Mouse (Mus musculus): ENCODE data around the gene Myoz1. TPM values are rescaled to one million over a fixed set of nuclear protein-coding genes. Genes with fewer than 3 reads are reported as not detected.
"Not testable (repeated sequence)": the region's sequence is repeated elsewhere in the genome, so short reads cannot be mapped to it uniquely, and the experiment has no call there.

Myoz1 gene
- total and polyA plus RNA-seq, 2 experiments from 2014 or later: 0.30 to 0.57 TPM

GRCm38 (mm10) chr14:20639918-20640619 lies 16.3 kb downstream of the Myoz1 start:
- peak overlapping the region; percentile 83 for H3K4me3 ChIP-seq (ENCODE audit: low read depth, low read length)
- H3K4me2 ChIP-seq (ENCODE audit: low read depth): peak overlapping the region; percentile 86
- DNase-seq: peak; percentile 24
- H3K27me3 ChIP-seq (ENCODE audit: insufficient read depth, low read length): no peaks in the 10 kb centered on the region
- WGBS: 2% methylated on average over 16 of the region's 16 CpGs
- H3K36me3 ChIP-seq (ENCODE audit: insufficient read depth): no peaks in the 10 kb centered on the region
- H3K4me1 ChIP-seq (ENCODE audit: insufficient read depth): no peaks in the 10 kb centered on the region
- H3K9me3 ChIP-seq (ENCODE audit: low read length): no peaks in the 10 kb centered on the region
- peak overlapping the region; percentile 79 for H3K9ac ChIP-seq
- H3K27ac ChIP-seq (ENCODE audit: low read depth, low read length): peak overlapping the region; percentile 92
- TF ChIP-seq CTCF (IDR thresholded peaks at IDR 0.05; ENCODE audit: low read depth): no peak
- peak; percentile 46 for ATAC-seq

GRCm38 (mm10) chr14:20638702-20639101 lies 17.6 kb downstream of the Myoz1 start:
- WGBS: 89% methylated on average over 6 of the region's 6 CpGs
- H3K4me2 ChIP-seq (ENCODE audit: low read depth): no peak overlapping the region
- H3K27ac ChIP-seq (ENCODE audit: low read depth, low read length): no peak overlapping the region
- no peak for TF ChIP-seq CTCF (IDR thresholded peaks at IDR 0.05; ENCODE audit: low read depth)
- no peaks in the 10 kb centered on the region for H3K9me3 ChIP-seq (ENCODE audit: low read length)
- no peaks in the 10 kb centered on the region for H3K4me1 ChIP-seq (ENCODE audit: insufficient read depth)
- no peaks in the 10 kb centered on the region for H3K36me3 ChIP-seq (ENCODE audit: insufficient read depth)
- H3K27me3 ChIP-seq (ENCODE audit: insufficient read depth, low read length): no peaks in the 10 kb centered on the region
- no peak for DNase-seq
- no peak for ATAC-seq
- H3K4me3 ChIP-seq (ENCODE audit: low read depth, low read length): no peak overlapping the region
- H3K9ac ChIP-seq: no peak overlapping the region

GRCm38 (mm10) chr14:20637818-20638574 lies 18.3 kb downstream of the Myoz1 start:
- no peak overlapping the region for H3K27ac ChIP-seq (ENCODE audit: low read depth, low read length)
- no peaks in the 10 kb centered on the region for H3K4me1 ChIP-seq (ENCODE audit: insufficient read depth)
- no peak for ATAC-seq
- H3K4me3 ChIP-seq (ENCODE audit: low read depth, low read length): no peak overlapping the region
- TF ChIP-seq CTCF (IDR thresholded peaks at IDR 0.05; ENCODE audit: low read depth): no peak
- no peaks in the 10 kb centered on the region for H3K27me3 ChIP-seq (ENCODE audit: insufficient read depth, low read length)
- WGBS: 87% methylated on average over 2 of the region's 2 CpGs
- H3K36me3 ChIP-seq (ENCODE audit: insufficient read depth): no peaks in the 10 kb centered on the region
- H3K4me2 ChIP-seq (ENCODE audit: low read depth): no peak overlapping the region
- no peaks in the 10 kb centered on the region for H3K9me3 ChIP-seq (ENCODE audit: low read length)
- DNase-seq: no peak
- no peak overlapping the region for H3K9ac ChIP-seq

- not testable (repeated sequence) for H3K9ac ChIP-seq; DNase-seq; H3K36me3 ChIP-seq (ENCODE audit: insufficient read depth); H3K4me1 ChIP-seq (ENCODE audit: insufficient read depth); H3K27me3 ChIP-seq (ENCODE audit: insufficient read depth, low read length); ATAC-seq; H3K4me3 ChIP-seq (ENCODE audit: low read depth, low read length); H3K9me3 ChIP-seq (ENCODE audit: low read length); H3K27ac ChIP-seq (ENCODE audit: low read depth, low read length); H3K4me2 ChIP-seq (ENCODE audit: low read depth)
- WGBS: 97% methylated on average over 3 of the region's 3 CpGs
These were observed 19.4 kb downstream of the Myoz1 start for GRCm38 (mm10) chr14:20636968-20637367.

GRCm38 (mm10) chr14:20635546-20635945 lies 20.8 kb downstream of the Myoz1 start:
- no peak overlapping the region for H3K9ac ChIP-seq
- H3K9me3 ChIP-seq (ENCODE audit: low read length): no peaks in the 10 kb centered on the region
- no peak for TF ChIP-seq CTCF (IDR thresholded peaks at IDR 0.05; ENCODE audit: low read depth)
- H3K36me3 ChIP-seq (ENCODE audit: insufficient read depth): no peaks in the 10 kb centered on the region
- no peaks in the 10 kb centered on the region for H3K4me1 ChIP-seq (ENCODE audit: insufficient read depth)
- ATAC-seq (no peak), DNase-seq (no peak)
- no peak overlapping the region for H3K4me3 ChIP-seq (ENCODE audit: low read depth, low read length)
- H3K27me3 ChIP-seq (ENCODE audit: insufficient read depth, low read length): no peaks in the 10 kb centered on the region
- WGBS: 95% methylated on average over 2 of the region's 2 CpGs
- no peak overlapping the region for H3K27ac ChIP-seq (ENCODE audit: low read depth, low read length)
- no peak overlapping the region for H3K4me2 ChIP-seq (ENCODE audit: low read depth)

- H3K4me2 ChIP-seq (ENCODE audit: low read depth): no peak overlapping the region
- DNase-seq (no peak), ATAC-seq (no peak)
- H3K4me1 ChIP-seq (ENCODE audit: insufficient read depth): no peaks in the 10 kb centered on the region
- H3K27ac ChIP-seq (ENCODE audit: low read depth, low read length): no peak overlapping the region
- no peak for TF ChIP-seq CTCF (IDR thresholded peaks at IDR 0.05; ENCODE audit: low read depth)
- WGBS: 74% methylated on average over 4 of the region's 4 CpGs
- no peak overlapping the region for H3K9ac ChIP-seq
- H3K27me3 ChIP-seq (ENCODE audit: insufficient read depth, low read length): no peaks in the 10 kb centered on the region
- H3K4me3 ChIP-seq (ENCODE audit: low read depth, low read length): no peak overlapping the region
- H3K36me3 ChIP-seq (ENCODE audit: insufficient read depth): no peaks in the 10 kb centered on the region
- H3K9me3 ChIP-seq (ENCODE audit: low read length): no peaks in the 10 kb centered on the region
These were observed 25.1 kb downstream of the Myoz1 start for GRCm38 (mm10) chr14:20631253-20631652.

GRCm38 (mm10) chr14:20626971-20627370 lies 29.4 kb downstream of the Myoz1 start:
- ATAC-seq (no peak), DNase-seq (no peak)
- Histone ChIP-seq H3K9me3 (ENCODE audit: low read length) (no peaks in the 10 kb centered on the region), H3K4me3 (ENCODE audit: low read depth, low read length) (no peak overlapping the region), H3K9ac (no peak overlapping the region), H3K4me1 (ENCODE audit: insufficient read depth) (no peaks in the 10 kb centered on the region), H3K36me3 (ENCODE audit: insufficient read depth) (no peaks in the 10 kb centered on the region), H3K27me3 (ENCODE audit: insufficient read depth, low read length) (no peaks in the 10 kb centered on the region), H3K4me2 (ENCODE audit: low read depth) (no peak overlapping the region), H3K27ac (ENCODE audit: low read depth, low read length) (no peak overlapping the region)
- 87% methylated on average over 3 of the region's 3 CpGs for WGBS
- no peak for TF ChIP-seq CTCF (IDR thresholded peaks at IDR 0.05; ENCODE audit: low read depth)

Measured in forebrain, postnatal 0 days (tissue).